Mouse (Mus musculus): ENCODE measurements around the gene Asmt. TPM values are rescaled to one million over a fixed set of nuclear protein-coding genes. Genes with fewer than 3 reads are reported as not detected.

Asmt gene
- 0.09 TPM in 1 of 2 replicates, not detected in the other for polyA plus RNA-seq (2012; rRNA removed)

DNA sequence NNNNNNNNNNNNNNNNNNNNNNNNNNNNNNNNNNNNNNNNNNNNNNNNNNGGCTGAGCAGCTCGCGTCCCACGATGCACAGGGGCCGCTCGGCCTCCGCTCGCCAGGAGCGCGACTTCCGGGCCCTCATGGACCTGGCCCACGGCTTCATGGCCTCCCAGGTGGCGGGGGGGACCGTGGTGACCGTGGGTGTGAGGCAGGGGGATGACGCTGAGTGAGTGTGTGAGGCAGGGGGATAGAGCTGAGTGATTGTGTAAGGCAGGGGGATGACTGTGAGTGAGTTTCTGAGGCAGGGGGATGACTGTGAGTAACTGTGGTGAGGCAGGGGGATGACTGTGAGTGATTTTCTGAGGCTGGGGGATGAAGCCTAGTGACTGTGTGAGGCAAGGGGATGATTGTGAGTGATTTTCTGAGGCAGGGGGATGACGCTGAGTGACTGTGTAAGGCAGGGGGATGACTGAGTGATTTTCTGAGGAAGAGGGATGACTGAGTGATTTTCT lies at the start of gene Asmt:
Gene Asmt (plus strand): TSS at position 51 of the 499 bp plus-strand sequence.
- 94% methylated on average over 15 of the region's 16 CpGs for WGBS
- H3K4me1 ChIP-seq (ENCODE audit: control insufficient read depth, insufficient read depth, low read length) = no peaks in the 10 kb centered on the region
- DNase-seq = no peak
- TF ChIP-seq CTCF (IDR thresholded peaks at IDR 0.05; ENCODE audit: insufficient read depth, low read length) (no peak), POLR2A (IDR thresholded peaks at IDR 0.05; ENCODE audit: borderline replicate concordance, extremely low read depth, low read depth, low read length) (no peak)
- H3K4me3 ChIP-seq (replicated peaks; ENCODE audit: extremely low read depth, low read depth, low read length) = no peak within 1 kb of the TSS

DNA sequence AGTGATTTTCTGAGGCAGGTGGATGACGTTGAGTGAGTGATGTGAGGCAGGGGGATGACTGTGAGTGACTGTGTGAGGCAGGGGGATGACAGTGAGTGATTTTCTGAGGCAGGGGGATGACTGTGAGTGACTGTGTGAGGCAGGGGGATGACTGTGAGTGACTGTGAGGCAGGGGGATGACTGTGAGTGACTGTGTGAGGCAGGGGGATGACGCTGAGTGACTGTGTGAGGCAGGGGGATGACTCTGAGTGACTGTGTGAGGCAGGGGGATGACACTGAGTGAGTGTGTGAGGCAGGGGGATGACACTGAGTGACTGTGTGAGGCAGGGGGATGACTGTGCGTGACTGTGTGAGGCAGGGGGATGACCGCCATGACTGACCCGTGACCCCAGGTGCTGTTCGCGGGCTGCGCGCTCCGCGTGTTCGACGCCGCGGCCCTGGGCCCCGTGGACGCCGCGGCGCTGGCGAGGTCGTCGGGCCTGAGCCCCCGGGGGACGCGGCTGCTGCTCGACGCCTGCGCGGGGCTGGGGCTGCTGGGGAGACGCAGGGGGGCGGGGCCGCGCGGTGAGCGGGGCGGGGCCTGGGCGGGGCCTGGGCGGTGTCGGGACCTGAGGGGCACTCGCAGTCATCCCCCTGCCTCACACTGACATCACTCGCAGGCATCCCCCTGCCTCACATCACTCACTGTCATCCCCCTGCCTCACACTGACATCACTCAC lies 948 bp downstream of the Asmt start:
- TF ChIP-seq POLR2A (IDR thresholded peaks at IDR 0.05; ENCODE audit: borderline replicate concordance, extremely low read depth, low read depth, low read length) (no peak), CTCF (IDR thresholded peaks at IDR 0.05; ENCODE audit: insufficient read depth, low read length) (no peak)
- no peaks in the 10 kb centered on the region for H3K4me1 ChIP-seq (ENCODE audit: control insufficient read depth, insufficient read depth, low read length)
- DNase-seq = no peak
- H3K4me3 ChIP-seq (replicated peaks; ENCODE audit: extremely low read depth, low read depth, low read length) = no peak overlapping the region
- 73% methylated on average over 42 of the region's 42 CpGs for WGBS

DNA sequence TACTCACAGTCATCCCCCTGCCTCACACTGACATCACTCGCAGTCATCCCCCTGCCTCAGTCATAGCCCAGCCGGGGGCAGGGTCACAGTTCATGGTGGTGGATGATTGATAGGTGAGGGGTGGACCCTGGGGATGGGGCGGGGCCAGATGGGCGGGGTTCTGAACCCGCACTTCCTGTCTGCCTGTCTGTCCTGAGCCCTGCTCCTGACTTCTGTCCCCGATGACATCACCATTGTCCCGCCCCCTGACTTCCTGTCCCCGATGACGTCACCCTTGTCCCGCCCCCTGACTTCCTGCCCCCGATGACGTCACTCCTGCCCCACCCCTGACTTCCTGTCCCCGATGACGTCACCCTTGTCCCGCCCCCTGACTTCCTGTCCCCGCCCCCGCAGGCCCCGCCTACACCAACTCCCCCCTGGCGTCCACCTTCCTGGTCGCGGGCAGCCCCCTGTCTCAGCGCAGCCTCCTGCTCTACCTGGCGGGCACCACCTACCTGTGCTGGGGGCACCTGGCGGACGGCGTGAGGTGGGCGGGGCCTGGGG lies 1.9 kb downstream of the Asmt start:
- DNase-seq = no peak
- 68% methylated on average over 26 of the region's 27 CpGs for WGBS

DNA sequence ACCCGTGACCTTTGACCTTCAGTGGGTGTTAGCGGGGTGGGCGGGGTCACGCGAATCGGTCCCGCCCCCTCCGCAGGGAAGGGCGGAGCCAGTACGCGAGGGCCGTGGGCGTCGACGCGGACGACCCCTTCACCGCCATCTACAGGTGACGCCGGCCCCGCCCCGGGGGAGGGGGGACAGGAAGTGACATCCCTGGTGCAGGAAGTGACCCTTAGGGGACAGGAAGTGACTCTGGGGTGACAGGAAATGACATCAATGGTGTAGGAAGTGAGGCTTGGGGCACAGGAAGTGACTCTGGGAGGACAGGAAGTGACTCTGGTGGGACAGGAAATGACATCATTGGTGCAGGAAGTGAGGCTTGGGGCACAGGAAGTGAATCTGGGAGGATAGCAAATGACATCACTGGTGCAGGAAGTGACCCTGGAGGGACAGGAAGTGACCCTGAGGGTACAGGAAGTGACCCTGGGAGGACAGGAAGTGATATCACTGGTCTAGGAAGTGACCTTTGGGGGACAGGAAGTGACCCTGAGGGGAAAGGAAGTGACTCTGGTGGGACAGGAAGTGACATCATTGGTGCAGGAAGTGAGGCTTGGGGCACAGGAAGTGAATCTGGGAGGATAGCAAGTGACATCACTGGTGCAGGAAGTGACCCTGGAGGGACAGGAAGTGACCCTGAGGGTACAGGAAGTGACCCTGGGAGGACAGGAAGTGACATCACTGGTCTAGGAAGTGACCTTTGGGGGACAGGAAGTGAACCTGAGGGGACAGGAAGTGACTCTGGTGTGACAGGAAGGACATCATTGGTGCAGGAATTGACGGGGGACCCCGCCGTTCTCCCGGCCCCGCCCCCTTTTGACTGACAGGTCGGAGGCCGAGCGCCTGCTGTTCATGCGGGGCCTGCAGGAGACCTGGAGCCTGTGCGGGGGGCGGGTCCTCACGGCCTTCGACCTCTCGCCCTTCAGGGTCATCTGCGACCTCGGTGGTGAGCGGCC lies 2.7 kb downstream of the Asmt start:
- Histone ChIP-seq H3K4me3 (replicated peaks; ENCODE audit: extremely low read depth, low read depth, low read length) (no peak overlapping the region), H3K4me1 (ENCODE audit: control insufficient read depth, insufficient read depth, low read length) (no peaks in the 10 kb centered on the region)
- WGBS = 86% methylated on average over 39 of the region's 39 CpGs
- no peak for DNase-seq
- TF ChIP-seq POLR2A (IDR thresholded peaks at IDR 0.05; ENCODE audit: borderline replicate concordance, extremely low read depth, low read depth, low read length) (no peak), CTCF (IDR thresholded peaks at IDR 0.05; ENCODE audit: insufficient read depth, low read length) (no peak)

More for the DNA sequence above, 1.9 kb downstream of the Asmt start:
- TF ChIP-seq POLR2A (IDR thresholded peaks at IDR 0.05; ENCODE audit: borderline replicate concordance, extremely low read depth, low read depth, low read length) = no peak
- no peak for TF ChIP-seq CTCF (IDR thresholded peaks at IDR 0.05; ENCODE audit: insufficient read depth, low read length)
- Histone ChIP-seq H3K4me3 (replicated peaks; ENCODE audit: extremely low read depth, low read depth, low read length) (no peak overlapping the region), H3K4me1 (ENCODE audit: control insufficient read depth, insufficient read depth, low read length) (no peaks in the 10 kb centered on the region)

DNA sequence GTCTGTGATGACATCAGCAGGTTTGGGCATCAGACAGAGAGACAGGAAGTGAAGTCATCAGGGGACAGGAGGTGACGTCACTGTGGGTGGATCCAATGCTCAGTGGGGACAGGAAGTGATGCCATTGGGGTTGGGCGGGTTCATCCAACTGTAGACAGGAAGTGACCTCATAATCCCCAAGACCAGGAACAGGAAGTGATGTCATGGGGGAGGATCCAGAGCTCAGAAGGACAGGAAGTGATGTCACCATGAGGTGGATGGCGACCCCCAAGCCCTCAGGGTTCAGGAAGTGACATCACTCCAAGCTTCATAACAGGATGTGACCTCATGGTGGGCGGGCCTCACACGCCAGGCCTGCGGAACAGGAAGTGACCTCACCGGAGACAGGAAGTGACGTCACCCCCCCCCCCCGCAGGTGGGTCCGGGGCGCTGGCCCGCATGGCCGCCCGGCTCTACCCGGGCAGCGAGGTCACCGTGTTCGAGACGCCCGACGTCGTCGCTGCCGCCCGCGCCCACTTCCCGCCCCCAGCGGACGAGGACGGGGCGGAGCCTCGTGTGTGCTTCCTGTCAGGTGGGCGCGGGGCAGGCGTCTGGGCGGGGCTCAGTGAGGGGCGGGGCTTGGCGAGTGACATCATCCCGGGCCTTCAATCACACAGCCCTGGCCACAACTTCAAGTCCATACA lies 3.6 kb downstream of the Asmt start:
- Histone ChIP-seq H3K4me1 (ENCODE audit: control insufficient read depth, insufficient read depth, low read length) (no peaks in the 10 kb centered on the region), H3K4me3 (replicated peaks; ENCODE audit: extremely low read depth, low read depth, low read length) (no peak overlapping the region)
- TF ChIP-seq POLR2A (IDR thresholded peaks at IDR 0.05; ENCODE audit: borderline replicate concordance, extremely low read depth, low read depth, low read length) = no peak
- no peak for TF ChIP-seq CTCF (IDR thresholded peaks at IDR 0.05; ENCODE audit: insufficient read depth, low read length)
- no peak for DNase-seq
- WGBS = 95% methylated on average over 38 of the region's 39 CpGs

DNA sequence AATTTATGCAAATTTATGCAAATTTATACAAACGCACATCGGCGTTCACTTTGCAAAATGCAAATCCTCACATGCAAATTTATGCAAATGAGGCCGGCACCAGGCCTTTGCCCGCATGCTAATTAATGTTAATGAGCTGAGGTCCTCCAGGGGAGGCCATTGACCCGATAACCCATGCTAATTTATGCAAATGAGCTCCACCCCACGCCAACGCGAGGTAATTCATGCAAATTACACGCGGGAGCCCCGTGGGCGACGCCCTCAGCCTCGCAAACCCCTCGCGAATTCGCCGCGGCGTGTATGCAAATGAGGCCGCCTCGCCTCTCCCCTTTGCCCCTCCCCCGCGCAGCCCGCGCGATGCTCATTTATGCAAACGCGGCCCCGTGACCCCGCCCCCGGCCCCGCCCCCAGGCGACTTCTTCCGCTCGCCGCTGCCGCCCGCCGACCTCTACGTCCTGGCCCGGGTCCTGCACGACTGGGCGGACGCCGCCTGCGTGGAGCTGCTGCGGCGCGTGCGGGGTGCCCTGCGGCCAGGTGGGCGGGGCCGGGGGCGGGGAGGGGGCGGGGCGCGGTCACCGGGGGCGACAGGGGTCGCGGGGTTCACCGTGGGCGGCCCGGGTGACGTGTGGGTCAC lies 4.3 kb downstream of the Asmt start:
- TF ChIP-seq CTCF (IDR thresholded peaks at IDR 0.05; ENCODE audit: insufficient read depth, low read length) (no peak), POLR2A (IDR thresholded peaks at IDR 0.05; ENCODE audit: borderline replicate concordance, extremely low read depth, low read depth, low read length) (no peak)
- no peak for DNase-seq
- no peaks in the 10 kb centered on the region for H3K4me1 ChIP-seq (ENCODE audit: control insufficient read depth, insufficient read depth, low read length)
- 94% methylated on average over 67 of the region's 67 CpGs for WGBS
- H3K4me3 ChIP-seq (replicated peaks; ENCODE audit: extremely low read depth, low read depth, low read length) = no peak overlapping the region

DNA sequence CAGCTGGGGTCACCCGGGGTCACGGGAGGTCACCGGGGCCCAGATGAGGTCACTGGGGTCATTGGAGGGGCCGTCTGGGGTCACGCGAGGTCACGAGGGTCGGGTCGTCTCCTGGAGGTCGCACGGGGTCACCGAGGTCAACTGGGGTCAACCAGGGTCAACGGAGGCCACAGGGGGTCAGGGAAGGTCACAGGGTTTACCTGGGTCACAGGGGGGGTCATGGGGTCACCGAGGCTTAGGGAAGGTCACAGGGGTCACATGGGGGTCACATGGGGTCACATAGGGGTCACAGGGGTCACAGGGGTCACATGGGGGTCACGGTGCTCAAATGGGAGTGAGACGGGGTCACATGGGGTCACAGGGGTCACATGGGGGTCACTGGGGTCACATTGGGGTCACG lies 4.8 kb downstream of the Asmt start:
- H3K4me3 ChIP-seq (replicated peaks; ENCODE audit: extremely low read depth, low read depth, low read length) = no peak overlapping the region
- no peaks in the 10 kb centered on the region for H3K4me1 ChIP-seq (ENCODE audit: control insufficient read depth, insufficient read depth, low read length)
- DNase-seq = no peak
- TF ChIP-seq CTCF (IDR thresholded peaks at IDR 0.05; ENCODE audit: insufficient read depth, low read length) (no peak), POLR2A (IDR thresholded peaks at IDR 0.05; ENCODE audit: borderline replicate concordance, extremely low read depth, low read depth, low read length) (no peak)
- WGBS = 96% methylated on average over 17 of the region's 17 CpGs

DNA sequence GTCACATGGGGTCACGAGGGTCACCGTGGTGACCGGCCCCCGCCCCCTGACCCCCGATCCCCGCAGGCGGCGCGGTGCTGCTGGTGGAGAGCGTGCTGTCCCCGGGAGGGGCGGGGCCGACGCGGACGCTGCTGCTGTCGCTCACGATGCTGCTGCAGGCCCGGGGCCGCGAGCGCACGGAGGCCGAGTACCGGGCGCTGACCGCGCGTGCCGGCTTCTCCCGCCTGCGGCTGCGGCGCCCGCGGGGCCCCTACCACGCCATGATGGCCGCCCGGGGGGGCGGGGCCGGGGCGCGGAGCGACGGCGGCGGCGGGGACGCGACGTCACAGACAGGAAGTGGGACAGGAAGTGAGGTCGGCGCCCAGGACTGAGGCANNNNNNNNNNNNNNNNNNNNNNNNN lies 5.2 kb downstream of the Asmt start:
- WGBS = 98% methylated on average over 53 of the region's 53 CpGs
- no peak for DNase-seq
- Histone ChIP-seq H3K4me1 (ENCODE audit: control insufficient read depth, insufficient read depth, low read length) (no peaks in the 10 kb centered on the region), H3K4me3 (replicated peaks; ENCODE audit: extremely low read depth, low read depth, low read length) (no peak overlapping the region)
- TF ChIP-seq CTCF (IDR thresholded peaks at IDR 0.05; ENCODE audit: insufficient read depth, low read length) = no peak
- no peak for TF ChIP-seq POLR2A (IDR thresholded peaks at IDR 0.05; ENCODE audit: borderline replicate concordance, extremely low read depth, low read depth, low read length)
